In genomic region chr1:137898891-137899290, GRCm38 (mm10) we compare ENCODE assay signal across 8 mouse cellular contexts.
DNase-seq lines count a peak whose midpoint lies in the region; ATAC-seq lines count a peak whose summit lies in the region.

No protein-coding gene starts in this region.

- DNase-seq in frontal cortex, postnatal 36 days (ENCODE audit: low spot score in 2 of 2) = peak; percentile 14 to 43
- DNase-seq in frontal cortex, adult 2 months (ENCODE audit: extremely low spot score in 1 of 2, low spot score in 1 of 2) = no peak
- DNase-seq in limb, embryonic 11.5 days (ENCODE audit: low spot score) = no peak
- DNase-seq in yolk sac, embryonic 10.5 days (ENCODE audit: low spot score) = no peak
- DNase-seq in gastrocnemius, adult 8-10 months (ENCODE audit: low spot score in 2 of 2) = no peak

- peak overlapping the region; percentile 87 for H3K9ac ChIP-seq in forebrain, embryonic 12.5 days
- H3K9ac ChIP-seq in limb, embryonic 11.5 days (ENCODE audit: low read length) = peak overlapping the region; percentile 83
- H3K9ac ChIP-seq in midbrain, embryonic 16.5 days (ENCODE audit: low read depth, low read length) = peak overlapping the region; percentile 85

- peak overlapping the region; percentile 54 for H3K4me2 ChIP-seq in forebrain, embryonic 12.5 days
- H3K4me2 ChIP-seq in limb, embryonic 11.5 days (ENCODE audit: low read depth, severe bottlenecking) = peak overlapping the region; percentile 29
- H3K4me2 ChIP-seq in midbrain, embryonic 16.5 days (ENCODE audit: low read length) = peak overlapping the region; percentile 73

- H3K27ac ChIP-seq in forebrain, embryonic 12.5 days = peak overlapping the region; percentile 97
- peak overlapping the region; percentile 80 for H3K27ac ChIP-seq in limb, embryonic 11.5 days (replicated peaks; ENCODE audit: low read depth, low read length)
- peak overlapping the region; percentile 88 for H3K27ac ChIP-seq in midbrain, embryonic 16.5 days (ENCODE audit: low read length)

- no peaks in the 10 kb centered on the region for H3K27me3 ChIP-seq in forebrain, embryonic 12.5 days
- no peaks in the 10 kb centered on the region for H3K27me3 ChIP-seq in limb, embryonic 11.5 days (ENCODE audit: control insufficient read depth, insufficient read depth, low read length)
- H3K27me3 ChIP-seq in midbrain, embryonic 16.5 days (ENCODE audit: control insufficient read depth, insufficient read depth, low read depth, low read length) = no peaks in the 10 kb centered on the region

- ATAC-seq in CD4-positive, CD25-positive, alpha-beta regulatory T cell, adult 4 months = peak; percentile 3
- ATAC-seq in forebrain, embryonic 12.5 days (ENCODE audit: low FRiP score) = 0 out of 2 replicates have a peak, but pooled peaks have one; percentile 18
- ATAC-seq in limb, embryonic 11.5 days (ENCODE audit: insufficient number of reproducible peaks, low FRiP score, low TSS enrichment, low read depth) = no peak
- ATAC-seq in midbrain, embryonic 16.5 days = peak; percentile 57

- peaks cover 23% of the 10 kb centered on the region for H3K4me1 ChIP-seq in forebrain, embryonic 12.5 days
- H3K4me1 ChIP-seq in limb, embryonic 11.5 days (ENCODE audit: control insufficient read depth, insufficient read depth, low read length) = peaks cover 4% of the 10 kb centered on the region
- H3K4me1 ChIP-seq in midbrain, embryonic 16.5 days (ENCODE audit: control insufficient read depth, insufficient read depth, low read length) = peaks cover 20% of the 10 kb centered on the region

- 2% methylated on average over 3 of the region's 3 CpGs for WGBS in forebrain, embryonic 12.5 days
- 6% methylated on average over 3 of the region's 3 CpGs for WGBS in limb, embryonic 11.5 days
- WGBS in midbrain, embryonic 16.5 days = 0% methylated on average over 3 of the region's 3 CpGs

- no peaks in the 10 kb centered on the region for H3K9me3 ChIP-seq in forebrain, embryonic 12.5 days
- H3K9me3 ChIP-seq in limb, embryonic 11.5 days (ENCODE audit: control insufficient read depth, low read length) = no peaks in the 10 kb centered on the region
- no peaks in the 10 kb centered on the region for H3K9me3 ChIP-seq in midbrain, embryonic 16.5 days (replicated peaks; ENCODE audit: control insufficient read depth, low read length, poor library complexity, severe bottlenecking)

- no peaks in the 10 kb centered on the region for H3K36me3 ChIP-seq in forebrain, embryonic 12.5 days (replicated peaks)
- H3K36me3 ChIP-seq in limb, embryonic 11.5 days (ENCODE audit: control insufficient read depth, insufficient read depth, low read length) = no peaks in the 10 kb centered on the region
- H3K36me3 ChIP-seq in midbrain, embryonic 16.5 days (ENCODE audit: control insufficient read depth, insufficient read depth, low read length) = no peaks in the 10 kb centered on the region

- H3K4me3 ChIP-seq in forebrain, embryonic 12.5 days (replicated peaks) = peak overlapping the region; percentile 76
- peak overlapping the region; percentile 63 for H3K4me3 ChIP-seq in limb, embryonic 11.5 days (ENCODE audit: low read depth, low read length)
- H3K4me3 ChIP-seq in midbrain, embryonic 16.5 days (ENCODE audit: low read depth, low read length) = peak overlapping the region; percentile 81

Comparison
In these comparisons a context has a peak if more than half of its experiments do, and no peak if none do; other contexts are left out.
1. DNase-seq: peak in frontal cortex, postnatal 36 days (2 of 2); none in frontal cortex, adult 2 months (0 of 2), limb, embryonic 11.5 days (single experiment), yolk sac, embryonic 10.5 days (single experiment) and gastrocnemius, adult 8-10 months (0 of 2).
2. Peak in every context shown above with its lines, with median percentiles within 50 percentile points of each other: H3K27ac ChIP-seq, H3K4me2 ChIP-seq, H3K4me3 ChIP-seq and H3K9ac ChIP-seq.